Mouse (Mus musculus) left cerebral cortex, adult 8-10 months (tissue): ENCODE data around the gene Mrps5. TPM values are rescaled to one million over a fixed set of nuclear protein-coding genes. Genes with fewer than 3 reads are reported as not detected.

ENCODE experiments used
- total RNA-seq, 4 experiments: library from RNA; stranded (reverse); gene quantifications; 2 replicates each; pipeline ENCODE4 v1.2.4; 2022

The Mrps5 gene
- total RNA-seq, 4 experiments from 2014 or later = 91.4 to 102 (median 95.6) TPM

Other genes with a start within 250 kb of the Mrps5 start
- not detected for gene Astl, start 248.6 kb upstream of the Mrps5 start, total RNA-seq
- 1 to 10 TPM in 2 of 4 experiments, under 1 TPM in 2; 0.96 to 1.2 (median 1.0) TPM for gene Adra2b, start 224.0 kb upstream of the Mrps5 start, total RNA-seq
- under 1 TPM; 0.27 to 0.63 (median 0.39) TPM for gene Gpat2, start 162.0 kb upstream of the Mrps5 start, total RNA-seq
- 10 to 100 TPM; 19.1 to 24.8 (median 21.9) TPM for gene Fahd2a, start 142.7 kb upstream of the Mrps5 start, total RNA-seq
- 100 to 1,000 TPM; 120 to 130 (median 126) TPM for gene Kcnip3, start 65.1 kb upstream of the Mrps5 start, total RNA-seq
- gene Prom2, start 45.8 kb upstream of the Mrps5 start, total RNA-seq = under 1 TPM; 0.26 to 0.50 (median 0.38) TPM
- 1 to 10 TPM; 6.7 to 9.4 (median 8.2) TPM for gene Zfp661, start 128 bp upstream of the Mrps5 start, total RNA-seq
- 100 to 1,000 TPM in 1 of 4 experiments, 10 to 100 TPM in 3; 89.6 to 103 (median 94.7) TPM for gene Mal, start 69.5 kb downstream of the Mrps5 start, total RNA-seq
- under 1 TPM; 0.37 to 0.78 (median 0.54) TPM for gene Mall, start 142.7 kb downstream of the Mrps5 start, total RNA-seq
- 10 to 100 TPM; 13.2 to 17.8 (median 17.1) TPM for gene Nphp1, start 201.7 kb downstream of the Mrps5 start, total RNA-seq
- 10 to 100 TPM; 38.4 to 47.6 (median 44.3) TPM for gene Mtln, start 205.3 kb downstream of the Mrps5 start, total RNA-seq
- gene Bub1, start 244.6 kb downstream of the Mrps5 start, total RNA-seq = under 1 TPM; 0.14 to 0.95 (median 0.20) TPM